Mouse (Mus musculus): Measurements from ENCODE around the gene Prss45. TPM values are rescaled to one million over a fixed set of nuclear protein-coding genes. Genes with fewer than 3 reads are reported as not detected.

Prss45 gene
- polyA plus RNA-seq, 1 experiment from 2014 or later: 0.29 TPM

GRCm38 (mm10) chr9:110844206-110844605 lies 9.8 kb downstream of the Prss45 start, which contains the start of gene Prss46:
Gene Prss46, plus strand, starts transcription at chr9:110844506.
- Histone ChIP-seq H3K27me3 (replicated peaks; ENCODE audit: control insufficient read depth, insufficient read depth, low read length) (no peaks in the 10 kb centered on the region), H3K4me3 (ENCODE audit: low read length) (no peak within 1 kb of the TSS), H3K9ac (ENCODE audit: low read depth, low read length) (no peak within 1 kb of the TSS), H3K9me3 (ENCODE audit: control insufficient read depth, low read length) (no peaks in the 10 kb centered on the region), H3K36me3 (ENCODE audit: control insufficient read depth, insufficient read depth, low read length) (no peaks in the 10 kb centered on the region), H3K27ac (ENCODE audit: low read depth, low read length) (no peak within 1 kb of the TSS), H3K4me1 (ENCODE audit: control insufficient read depth, insufficient read depth, low read depth, low read length) (no peaks in the 10 kb centered on the region), H3K4me2 (ENCODE audit: low read length) (no peak within 1 kb of the TSS)
- ATAC-seq: no peak
- 90% methylated on average over 10 of the region's 10 CpGs for WGBS

GRCm38 (mm10) chr9:110849162-110849561 lies 14.8 kb downstream of the Prss45 start:
- no peaks in the 10 kb centered on the region for H3K9me3 ChIP-seq (ENCODE audit: control insufficient read depth, low read length)
- H3K27ac ChIP-seq (ENCODE audit: low read depth, low read length): no peak overlapping the region
- H3K4me3 ChIP-seq (ENCODE audit: low read length): no peak overlapping the region
- H3K4me2 ChIP-seq (ENCODE audit: low read length): no peak overlapping the region
- WGBS: 76% methylated on average over 7 of the region's 7 CpGs
- no peaks in the 10 kb centered on the region for H3K4me1 ChIP-seq (ENCODE audit: control insufficient read depth, insufficient read depth, low read depth, low read length)
- no peaks in the 10 kb centered on the region for H3K36me3 ChIP-seq (ENCODE audit: control insufficient read depth, insufficient read depth, low read length)
- ATAC-seq: no peak
- H3K9ac ChIP-seq (ENCODE audit: low read depth, low read length): no peak overlapping the region
- H3K27me3 ChIP-seq (replicated peaks; ENCODE audit: control insufficient read depth, insufficient read depth, low read length): no peaks in the 10 kb centered on the region

GRCm38 (mm10) chr9:110855903-110856302 lies 21.5 kb downstream of the Prss45 start:
- ATAC-seq: no peak
- 82% methylated on average over 7 of the region's 7 CpGs for WGBS
- H3K4me2 ChIP-seq (ENCODE audit: low read length): no peak overlapping the region
- peaks cover 5% of the 10 kb centered on the region; the same call in 1 of the 2 replicates for H3K27me3 ChIP-seq (replicated peaks; ENCODE audit: control insufficient read depth, insufficient read depth, low read length)
- H3K27ac ChIP-seq (ENCODE audit: low read depth, low read length): no peak overlapping the region
- H3K9me3 ChIP-seq (ENCODE audit: control insufficient read depth, low read length): no peaks in the 10 kb centered on the region
- no peak overlapping the region for H3K4me3 ChIP-seq (ENCODE audit: low read length)
- H3K36me3 ChIP-seq (ENCODE audit: control insufficient read depth, insufficient read depth, low read length): no peaks in the 10 kb centered on the region
- no peaks in the 10 kb centered on the region; the same call in none of the 2 replicates for H3K4me1 ChIP-seq (ENCODE audit: control insufficient read depth, insufficient read depth, low read depth, low read length)
- H3K9ac ChIP-seq (ENCODE audit: low read depth, low read length): no peak overlapping the region

DNA sequence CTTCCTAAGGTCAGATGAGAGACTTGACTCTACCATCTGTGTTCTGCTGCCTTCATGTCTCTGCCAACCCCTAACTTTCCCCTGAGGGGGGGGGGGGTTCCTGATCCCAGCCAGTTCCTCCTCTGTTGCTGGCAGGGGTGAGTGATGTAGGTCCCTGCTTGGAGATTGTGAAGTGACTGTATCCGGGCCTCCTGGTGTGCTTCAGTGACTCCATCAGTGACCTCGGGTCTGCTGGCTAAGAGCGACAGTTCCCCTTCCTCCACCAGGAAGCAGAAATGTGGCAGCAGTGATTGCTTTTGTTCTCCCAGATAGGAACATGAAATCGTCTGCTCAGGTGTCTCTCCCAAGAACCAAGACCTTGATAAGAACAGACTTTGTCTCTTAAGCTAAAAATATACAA lies 22.5 kb downstream of the Prss45 start:
- Histone ChIP-seq H3K4me3 (ENCODE audit: low read length) (no peak overlapping the region), H3K9ac (ENCODE audit: low read depth, low read length) (no peak overlapping the region), H3K36me3 (ENCODE audit: control insufficient read depth, insufficient read depth, low read length) (no peaks in the 10 kb centered on the region), H3K27ac (ENCODE audit: low read depth, low read length) (no peak overlapping the region), H3K9me3 (ENCODE audit: control insufficient read depth, low read length) (no peaks in the 10 kb centered on the region), H3K27me3 (replicated peaks; ENCODE audit: control insufficient read depth, insufficient read depth, low read length) (peaks cover 5% of the 10 kb centered on the region; the same call in 1 of the 2 replicates), H3K4me1 (ENCODE audit: control insufficient read depth, insufficient read depth, low read depth, low read length) (no peaks in the 10 kb centered on the region; the same call in none of the 2 replicates), H3K4me2 (ENCODE audit: low read length) (no peak overlapping the region)
- ATAC-seq: no peak
- 65% methylated on average over 4 of the region's 4 CpGs for WGBS

DNA sequence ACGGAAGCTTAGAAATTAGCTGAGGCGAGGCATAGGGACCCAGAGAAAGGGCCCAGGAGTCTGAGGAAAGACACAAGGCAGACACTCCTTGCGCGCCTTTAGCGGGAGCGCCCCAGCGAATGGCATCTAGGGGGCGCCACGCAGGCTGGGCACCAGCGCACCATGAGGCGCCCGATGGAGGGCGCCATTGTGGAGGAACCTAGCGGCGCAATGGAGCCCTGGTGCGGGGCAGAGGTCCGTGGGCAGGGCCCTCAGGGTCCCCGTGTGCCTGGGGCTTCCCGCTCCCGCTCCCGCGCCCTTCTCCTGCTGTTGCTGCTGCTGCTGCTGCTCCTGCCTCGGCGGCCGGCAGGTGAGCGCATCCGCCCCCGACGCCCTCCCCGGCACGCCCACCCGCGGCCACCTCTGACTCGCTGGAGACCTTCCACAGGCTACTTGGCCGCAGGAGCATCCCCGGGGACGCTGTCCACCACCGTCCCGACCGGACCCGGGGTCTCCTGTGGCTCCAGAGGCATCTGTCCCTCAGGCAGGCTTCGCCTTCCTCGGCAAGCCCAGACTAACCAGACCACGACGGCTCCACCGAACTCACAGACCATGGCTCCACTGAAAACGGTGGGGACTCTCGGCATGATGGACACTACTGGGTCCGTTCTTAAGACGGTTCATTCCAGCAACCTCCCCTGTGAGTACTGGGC lies 23.5 kb downstream of the Prss45 start, which contains the start of gene Prss50:
Gene Prss50, plus strand, starts transcription at position 187 of the 692 bp plus-strand sequence.
- H3K9ac ChIP-seq (ENCODE audit: low read depth, low read length): peak within 1 kb of the TSS; percentile 35
- no peaks in the 10 kb centered on the region for H3K36me3 ChIP-seq (ENCODE audit: control insufficient read depth, insufficient read depth, low read length)
- H3K27me3 ChIP-seq (replicated peaks; ENCODE audit: control insufficient read depth, insufficient read depth, low read length): peaks cover 5% of the 10 kb centered on the region; the same call in 1 of the 2 replicates
- peak within 1 kb of the TSS; percentile 31 for H3K4me3 ChIP-seq (ENCODE audit: low read length)
- H3K27ac ChIP-seq (ENCODE audit: low read depth, low read length): no peak within 1 kb of the TSS
- no peak for ATAC-seq
- peak within 1 kb of the TSS; percentile 55 for H3K4me2 ChIP-seq (ENCODE audit: low read length)
- H3K4me1 ChIP-seq (ENCODE audit: control insufficient read depth, insufficient read depth, low read depth, low read length): no peaks in the 10 kb centered on the region; the same call in none of the 2 replicates
- H3K9me3 ChIP-seq (ENCODE audit: control insufficient read depth, low read length): no peaks in the 10 kb centered on the region
- WGBS: 7% methylated on average over 49 of the region's 50 CpGs

DNA sequence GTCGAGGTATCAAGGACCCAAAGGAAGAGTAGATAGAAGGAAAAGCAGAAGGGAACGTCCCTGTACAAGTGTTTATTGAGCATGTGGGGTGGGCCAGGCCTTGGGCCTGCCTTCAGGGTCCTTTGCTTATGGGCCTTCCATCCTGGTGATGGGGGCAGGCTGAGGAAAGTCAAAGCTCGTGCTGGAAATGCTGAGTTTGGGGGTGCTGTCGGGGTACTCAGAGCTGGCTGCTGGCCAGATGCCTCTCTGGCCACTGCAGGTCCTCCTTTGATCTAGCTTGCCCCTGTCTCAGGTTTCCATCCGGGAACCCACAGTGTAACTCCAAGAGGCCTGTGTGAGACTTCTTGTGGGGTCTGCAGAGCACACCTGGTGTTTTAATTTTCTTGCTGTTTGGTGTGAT lies 24.1 kb downstream of the Prss45 start:
- Histone ChIP-seq H3K4me2 (ENCODE audit: low read length) (no peak overlapping the region), H3K27me3 (replicated peaks; ENCODE audit: control insufficient read depth, insufficient read depth, low read length) (peaks cover 5% of the 10 kb centered on the region; the same call in 1 of the 2 replicates), H3K27ac (ENCODE audit: low read depth, low read length) (no peak overlapping the region), H3K36me3 (ENCODE audit: control insufficient read depth, insufficient read depth, low read length) (no peaks in the 10 kb centered on the region), H3K4me3 (ENCODE audit: low read length) (no peak overlapping the region), H3K9me3 (ENCODE audit: control insufficient read depth, low read length) (no peaks in the 10 kb centered on the region), H3K9ac (ENCODE audit: low read depth, low read length) (no peak overlapping the region), H3K4me1 (ENCODE audit: control insufficient read depth, insufficient read depth, low read depth, low read length) (no peaks in the 10 kb centered on the region; the same call in none of the 2 replicates)
- WGBS: 50% methylated on average over 5 of the region's 5 CpGs
- no peak for ATAC-seq

DNA sequence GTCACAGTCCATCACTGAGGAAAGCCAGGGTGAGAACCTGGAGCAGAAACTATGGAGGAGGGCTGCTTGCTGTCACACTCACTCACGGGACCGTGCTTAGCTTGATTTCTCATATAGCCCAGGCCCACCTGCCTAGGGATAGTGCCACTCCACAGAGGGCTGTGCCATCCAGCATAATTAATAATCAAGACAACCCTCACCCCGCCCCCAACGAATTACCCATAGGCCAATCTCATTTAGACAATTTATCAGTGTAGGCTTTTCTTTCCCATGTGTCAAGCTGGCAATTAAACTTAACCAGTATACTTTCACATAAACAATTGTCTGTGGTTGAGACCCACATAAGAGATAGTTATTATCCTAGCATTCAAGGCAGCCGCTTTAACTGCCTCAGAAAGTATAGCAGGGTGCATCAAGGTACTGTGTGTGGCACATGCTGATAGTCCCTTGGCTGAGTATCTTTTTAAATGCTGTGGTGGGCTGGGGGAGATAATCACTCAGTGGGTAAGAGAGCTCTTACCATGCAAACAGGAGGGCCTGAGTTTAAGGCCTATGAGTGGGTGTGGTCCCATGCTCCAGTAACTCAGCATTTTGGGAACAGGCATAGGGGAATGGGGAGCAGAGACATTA lies 24.7 kb downstream of the Prss45 start:
- H3K4me3 ChIP-seq (ENCODE audit: low read length): no peak overlapping the region
- H3K4me2 ChIP-seq (ENCODE audit: low read length): no peak overlapping the region
- H3K36me3 ChIP-seq (ENCODE audit: control insufficient read depth, insufficient read depth, low read length): no peaks in the 10 kb centered on the region
- no peak overlapping the region for H3K9ac ChIP-seq (ENCODE audit: low read depth, low read length)
- H3K4me1 ChIP-seq (ENCODE audit: control insufficient read depth, insufficient read depth, low read depth, low read length): no peaks in the 10 kb centered on the region; the same call in none of the 2 replicates
- peaks cover 5% of the 10 kb centered on the region; the same call in 1 of the 2 replicates for H3K27me3 ChIP-seq (replicated peaks; ENCODE audit: control insufficient read depth, insufficient read depth, low read length)
- no peaks in the 10 kb centered on the region for H3K9me3 ChIP-seq (ENCODE audit: control insufficient read depth, low read length)
- WGBS: 80% methylated on average over 5 of the region's 5 CpGs
- no peak overlapping the region for H3K27ac ChIP-seq (ENCODE audit: low read depth, low read length)
- ATAC-seq: no peak

DNA sequence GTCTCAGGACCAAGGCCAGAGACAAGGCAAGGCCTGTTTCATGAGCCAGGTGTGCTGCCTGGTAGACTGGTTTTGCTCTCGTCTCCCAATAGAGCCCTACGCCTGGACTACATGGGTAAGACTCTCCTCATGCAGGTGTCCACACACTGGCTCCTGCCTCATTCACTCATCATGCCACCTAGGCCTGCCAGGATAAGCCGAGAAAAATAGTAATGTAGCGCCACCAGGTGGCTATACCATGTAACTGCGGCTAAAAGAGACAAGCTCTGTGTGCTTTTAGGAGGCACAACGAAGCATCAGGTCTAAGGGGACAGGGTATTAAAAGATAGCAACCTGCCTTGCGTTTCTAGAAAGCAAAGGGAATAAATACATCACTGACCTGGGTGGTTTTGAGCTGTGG lies 36.6 kb downstream of the Prss45 start:
- Histone ChIP-seq H3K36me3 (ENCODE audit: control insufficient read depth, insufficient read depth, low read length) (no peaks in the 10 kb centered on the region), H3K4me3 (ENCODE audit: low read length) (no peak overlapping the region), H3K4me2 (ENCODE audit: low read length) (no peak overlapping the region), H3K27me3 (replicated peaks; ENCODE audit: control insufficient read depth, insufficient read depth, low read length) (no peaks in the 10 kb centered on the region; the same call in 1 of the 2 replicates), H3K27ac (ENCODE audit: low read depth, low read length) (no peak overlapping the region), H3K9me3 (ENCODE audit: control insufficient read depth, low read length) (no peaks in the 10 kb centered on the region), H3K9ac (ENCODE audit: low read depth, low read length) (no peak overlapping the region), H3K4me1 (ENCODE audit: control insufficient read depth, insufficient read depth, low read depth, low read length) (peaks cover 23% of the 10 kb centered on the region)
- WGBS: 22% methylated on average over 7 of the region's 7 CpGs
- no peak for ATAC-seq

Measured in hindbrain, embryonic 16.5 days (tissue).